Mouse (Mus musculus): ENCODE results near the gene Iqgap2.
A peak's percentile ranks its signal among the peaks of the same experiment; 100 is the strongest.

Iqgap2 gene

DNA sequence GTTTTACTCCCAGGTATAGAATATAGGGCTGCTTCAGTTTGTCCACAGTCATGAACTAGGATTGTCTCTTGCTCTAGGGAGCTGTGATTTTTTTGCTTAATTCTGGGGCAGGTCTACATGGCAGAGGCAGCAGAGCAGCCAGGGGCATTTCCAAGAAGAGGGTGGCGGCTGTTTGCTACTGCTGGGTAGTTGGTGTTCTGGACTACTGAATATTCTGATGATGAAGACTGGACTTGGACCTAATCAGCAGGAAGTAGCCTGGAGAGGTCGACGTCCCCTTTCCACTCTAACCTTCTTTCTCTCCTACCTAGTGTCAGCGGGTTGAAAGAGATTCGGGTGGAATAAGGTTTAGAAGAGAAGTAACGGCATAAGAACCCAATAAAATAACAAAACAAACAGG lies 9.7 kb downstream of the Iqgap2 start:
- DNase-seq = no peak

GRCm38 (mm10) chr13:95881427-95881826 lies 10.3 kb downstream of the Iqgap2 start:
- no peak for DNase-seq

DNA sequence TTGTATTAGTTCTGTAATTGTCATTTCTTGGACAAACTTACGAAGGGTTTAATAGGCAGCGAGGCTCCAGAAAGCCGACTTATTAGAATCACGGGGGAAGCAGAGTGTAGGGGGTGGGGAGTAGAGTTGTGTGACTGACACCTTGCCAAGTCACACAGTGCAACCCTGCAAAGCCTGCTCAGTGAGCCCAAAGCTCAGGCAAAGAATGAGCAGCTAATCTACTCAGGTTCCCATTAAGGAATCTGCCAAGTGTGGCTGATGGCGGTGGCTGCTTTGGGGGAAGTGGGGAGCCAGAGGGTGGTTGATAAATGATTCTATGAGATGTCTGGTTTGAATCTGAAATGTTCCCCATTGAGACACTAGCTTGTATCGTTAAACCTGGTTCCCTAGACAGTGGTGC lies 11.1 kb downstream of the Iqgap2 start:
- DNase-seq = peak; percentile 10

- DNase-seq = no peak
These were observed 19.7 kb downstream of the Iqgap2 start for GRCm38 (mm10) chr13:95871993-95872392.

DNA sequence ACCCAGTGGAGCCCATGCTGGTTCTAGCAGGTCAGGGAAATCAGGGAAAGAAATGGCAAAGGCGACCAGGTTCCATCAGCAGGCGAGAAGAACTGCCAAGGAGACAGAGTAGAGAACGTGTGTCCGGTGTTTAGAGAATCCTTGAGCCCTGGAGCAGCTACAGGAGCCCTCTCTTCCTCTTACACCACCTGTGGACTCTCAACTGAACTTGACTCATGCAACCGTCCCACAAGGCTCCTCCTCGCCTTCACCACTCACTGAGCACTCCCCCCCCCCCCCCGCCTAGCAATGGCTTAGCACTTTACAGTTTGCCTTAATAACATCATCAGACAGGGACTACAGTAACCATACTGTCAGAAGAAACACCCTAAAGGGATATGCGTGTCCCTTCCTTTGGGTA lies 21.1 kb downstream of the Iqgap2 start:
- DNase-seq = no peak

- DNase-seq = no peak
These were observed 22.7 kb downstream of the Iqgap2 start for GRCm38 (mm10) chr13:95868896-95869540.

DNA sequence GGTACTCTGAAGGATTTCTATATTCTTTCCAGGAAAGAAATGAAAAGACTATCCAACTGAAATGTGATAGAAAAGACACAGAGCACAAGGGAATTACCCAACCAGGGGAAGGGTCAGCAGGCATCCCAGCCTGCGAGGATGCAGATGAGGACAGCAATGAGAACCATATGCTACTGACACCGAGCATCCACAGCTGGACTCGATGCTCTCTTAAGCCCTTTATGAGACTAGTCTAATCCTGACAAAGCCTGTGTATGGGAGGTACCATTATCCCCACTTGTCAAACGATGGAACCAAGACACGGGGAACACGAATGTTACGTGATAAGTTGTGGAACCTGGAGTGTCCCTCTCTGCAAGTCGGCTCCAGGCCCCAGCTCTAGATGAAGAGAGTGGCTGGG lies 29.5 kb downstream of the Iqgap2 start:
- no peak for DNase-seq

- no peak for DNase-seq
These were observed 32.5 kb downstream of the Iqgap2 start for GRCm38 (mm10) chr13:95859271-95859670.

GRCm38 (mm10) chr13:95858866-95859265 lies 32.9 kb downstream of the Iqgap2 start:
- no peak for DNase-seq

DNA sequence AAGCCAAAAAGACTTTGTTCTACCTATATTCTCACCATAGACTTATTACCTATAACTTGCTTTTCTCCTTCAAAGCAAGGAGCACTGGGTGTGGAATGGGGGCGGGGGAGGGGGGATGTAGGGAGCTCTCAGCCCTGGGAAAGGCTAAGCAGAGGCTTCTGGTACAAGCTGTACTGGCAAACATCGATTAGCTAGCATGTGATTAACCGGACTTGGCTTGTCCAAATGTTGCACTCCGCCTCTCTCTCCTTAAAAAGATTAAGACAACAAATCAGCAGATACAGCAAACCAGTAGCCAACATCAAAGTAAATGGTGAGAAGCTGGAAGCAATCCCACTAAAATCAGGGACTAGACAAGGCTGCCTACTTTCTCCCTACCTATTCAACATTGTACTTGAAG lies 36.2 kb downstream of the Iqgap2 start:
- DNase-seq = no peak

DNA sequence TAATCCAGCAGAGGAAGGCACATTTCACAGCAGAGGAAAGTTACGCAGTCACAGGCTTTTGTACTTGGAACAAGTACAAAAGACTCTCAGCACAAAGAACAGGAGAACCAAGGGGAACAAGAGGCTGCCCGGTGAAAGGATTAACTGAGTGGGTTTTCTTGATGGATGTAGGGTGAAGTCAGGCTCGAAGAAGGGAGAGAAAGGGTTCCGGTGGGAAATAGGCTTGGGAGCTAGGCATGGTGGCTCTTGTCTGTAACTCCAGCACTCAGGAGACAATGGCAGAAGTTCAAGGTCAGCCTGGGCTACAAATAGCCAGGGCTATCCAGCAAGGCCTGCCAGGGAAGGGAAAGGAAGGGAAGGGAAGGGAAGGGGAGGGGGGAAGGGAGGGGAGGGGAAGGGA lies 40.1 kb downstream of the Iqgap2 start:
- no peak for DNase-seq

GRCm38 (mm10) chr13:95850451-95850850 lies 41.3 kb downstream of the Iqgap2 start:
- no peak for DNase-seq

DNA sequence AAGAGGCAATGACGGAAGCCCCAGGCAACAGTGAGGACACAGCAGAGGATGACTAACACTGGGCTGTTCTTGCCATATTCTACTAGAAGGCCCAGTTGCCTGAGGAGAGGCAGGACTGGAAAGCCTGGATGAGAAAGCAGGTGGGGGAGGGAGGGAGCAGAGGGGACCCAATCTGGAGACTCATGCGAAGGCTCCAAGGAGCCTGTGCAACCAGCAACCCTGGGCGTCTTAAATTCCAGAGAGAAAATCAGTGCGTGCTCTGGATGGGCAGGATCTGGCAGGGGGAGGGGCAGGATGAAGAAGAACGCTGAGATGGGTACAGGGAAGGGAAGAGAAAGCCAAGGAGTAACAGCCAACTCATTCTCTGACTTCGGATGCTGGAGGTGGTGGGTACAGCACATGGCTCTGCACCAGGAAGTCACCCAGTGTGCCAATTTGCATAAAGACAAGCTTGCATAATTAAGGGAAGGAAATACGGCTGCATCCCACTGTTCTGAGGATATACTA lies 42.2 kb downstream of the Iqgap2 start:
- no peak for DNase-seq

DNA sequence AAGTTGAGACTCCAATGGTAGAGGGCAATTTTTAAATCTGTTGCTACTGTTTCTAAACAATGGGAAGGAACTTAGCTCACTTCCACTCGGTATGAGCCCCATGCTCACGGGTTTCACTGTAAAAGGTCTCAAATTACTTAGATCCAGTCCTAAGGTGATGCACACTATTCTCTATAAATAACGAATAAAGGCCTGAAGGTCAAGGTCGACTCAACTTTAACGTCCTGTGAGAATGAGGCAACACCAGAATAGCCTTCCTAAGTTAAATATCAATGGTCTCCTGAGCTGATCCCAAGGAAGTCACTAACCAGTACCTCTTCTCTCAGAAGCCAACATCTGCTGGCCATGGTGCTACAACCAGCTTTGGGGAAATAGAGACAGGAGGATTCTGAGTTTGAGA lies 45.4 kb downstream of the Iqgap2 start:
- DNase-seq = no peak

- no peak for DNase-seq
These were observed 46.8 kb downstream of the Iqgap2 start for GRCm38 (mm10) chr13:95844950-95845349.

DNA sequence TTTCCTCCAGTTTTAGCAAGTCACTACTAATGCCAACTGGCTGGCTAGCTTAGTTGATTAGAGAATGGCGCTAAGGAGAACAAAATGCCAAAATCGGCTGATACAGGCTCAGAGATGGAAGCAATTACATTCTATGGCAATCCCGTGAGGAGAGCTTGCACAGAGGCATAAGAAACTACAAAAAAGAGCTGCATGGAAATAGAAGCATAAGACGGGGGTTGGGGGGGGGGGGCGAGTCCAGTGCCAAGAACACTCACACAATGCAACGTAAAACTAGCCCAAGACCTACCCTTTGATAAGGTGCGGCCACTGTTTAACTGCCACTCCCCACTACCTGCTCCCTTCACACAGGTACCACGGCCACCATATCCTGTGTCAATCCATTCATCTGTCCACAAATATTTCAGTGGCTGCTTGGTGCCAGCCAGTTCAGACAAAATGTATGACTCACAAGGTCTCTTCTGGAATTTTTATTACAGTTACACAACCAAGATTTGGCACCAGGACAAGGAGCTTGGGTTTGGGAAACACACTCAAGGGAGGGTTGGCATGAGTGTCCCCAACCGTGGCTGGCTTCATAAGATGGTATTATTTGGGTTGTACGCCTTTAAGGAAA lies 48.2 kb downstream of the Iqgap2 start:
- peak; percentile 34 for DNase-seq

DNA sequence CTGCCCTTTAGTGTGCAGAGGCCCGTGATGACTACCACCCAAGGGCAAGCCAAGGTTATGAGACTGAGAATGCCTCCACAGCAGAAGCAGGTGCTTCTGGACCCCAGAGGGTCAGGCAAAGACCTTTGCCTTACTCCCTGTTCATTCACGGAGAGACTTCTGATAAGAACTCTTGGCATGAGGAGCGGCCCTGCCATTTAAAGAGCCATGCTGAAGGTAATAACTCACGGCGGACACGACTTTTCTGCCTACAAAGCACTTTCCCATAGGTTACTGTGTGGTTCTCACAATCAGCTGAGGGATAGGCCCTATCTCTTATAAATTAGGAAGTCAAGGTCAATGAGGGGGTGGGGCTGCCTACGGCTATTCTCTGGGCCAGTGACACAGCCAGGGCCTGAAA lies 48.9 kb downstream of the Iqgap2 start:
- no peak for DNase-seq

GRCm38 (mm10) chr13:95841946-95842345 lies 49.8 kb downstream of the Iqgap2 start:
- DNase-seq = no peak

GRCm38 (mm10) chr13:95836944-95837343 lies 54.8 kb downstream of the Iqgap2 start:
- no peak for DNase-seq

DNA sequence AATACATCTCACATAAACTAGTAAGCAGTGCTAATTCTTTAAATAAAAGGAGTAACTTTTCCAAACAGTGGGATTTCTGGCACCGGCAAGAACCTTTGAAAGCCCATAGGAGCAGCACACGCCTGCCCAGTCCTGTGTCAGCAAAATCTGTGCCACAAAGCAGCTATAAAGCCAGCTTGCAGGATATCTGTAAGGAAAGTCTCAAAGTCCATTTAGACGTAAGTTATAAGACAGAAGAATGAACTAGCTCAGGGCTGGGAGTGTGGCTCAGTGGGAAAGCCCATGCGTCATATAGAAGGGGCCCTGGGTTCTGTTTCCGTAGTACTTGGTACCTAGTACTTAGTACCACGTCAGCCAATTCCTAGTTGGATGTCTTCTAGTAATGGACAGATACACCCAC lies 58.2 kb downstream of the Iqgap2 start:
- DNase-seq = no peak

GRCm38 (mm10) chr13:95832712-95833111 lies 59.0 kb downstream of the Iqgap2 start:
- no peak for DNase-seq

GRCm38 (mm10) chr13:95831760-95832159 lies 60.0 kb downstream of the Iqgap2 start:
- DNase-seq = no peak

DNA sequence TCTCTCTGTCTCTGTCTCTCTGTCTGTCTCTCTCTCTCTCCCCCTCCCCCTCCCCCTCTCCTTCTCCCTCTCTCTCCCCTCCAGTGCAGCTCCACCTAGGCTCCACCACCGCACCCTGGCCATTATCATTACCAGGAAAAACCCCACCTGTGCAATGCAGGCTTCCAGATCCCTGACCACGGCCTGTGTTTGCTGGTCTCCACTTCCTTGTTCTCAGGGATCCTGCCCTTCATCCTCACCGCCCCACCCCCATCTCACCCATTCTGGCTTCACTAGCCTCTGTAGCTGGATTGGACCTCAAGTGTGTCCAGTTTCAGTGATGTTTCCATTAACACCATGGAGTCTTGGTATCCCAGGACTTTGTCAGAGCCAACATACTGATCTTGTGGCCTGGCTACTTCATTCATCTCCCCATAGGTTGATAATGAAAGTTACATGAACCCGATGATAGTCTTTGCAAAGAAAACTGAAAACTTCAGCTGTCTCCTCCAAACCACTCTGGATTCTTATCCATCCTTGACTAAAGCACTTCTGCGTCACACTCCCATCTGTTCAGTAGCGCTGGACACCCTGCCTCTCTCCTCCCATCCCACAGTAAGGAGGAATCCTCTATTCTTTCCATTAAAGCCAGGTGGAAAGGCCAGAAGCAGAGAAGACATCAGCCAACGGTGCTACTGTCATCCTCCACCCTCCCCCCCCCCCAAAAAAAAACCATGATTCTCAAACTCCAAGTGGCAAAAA lies 62.1 kb downstream of the Iqgap2 start:
- DNase-seq = no peak

- DNase-seq = no peak
These were observed 63.1 kb downstream of the Iqgap2 start for GRCm38 (mm10) chr13:95828616-95829015.

Measured in lung, postnatal 10 days (tissue).